Mouse (Mus musculus) embryonic facial prominence, embryonic 11.5 days (tissue): ENCODE measurements around the gene Zfp131. TPM values are rescaled to one million over a fixed set of nuclear protein-coding genes. Genes with fewer than 3 reads are reported as not detected.

Experiments used
- ATAC-seq: fragments of 200-750 bp; cut with Nextera tagmentation; replicated peaks from 2 replicates; pipeline ENCODE4 v1.8.0; 2017; ENCODE audit warnings: low read depth; ENCODE audit not compliant: insufficient number of reproducible peaks, low FRiP score, low TSS enrichment
- DNase-seq: peaks from one replicate; pipeline ENCODE4 v3.0.0-alpha.2; 2015; ENCODE audit warnings: low spot score
- H3K27ac ChIP-seq: fragments of 300-500 bp; sonication (generic); replicated peaks from 2 replicates; pipeline ENCODE4 v1.5.1; 2014; ENCODE audit warnings: mild to moderate bottlenecking, low read depth, low read length, control low read depth
- H3K27me3 ChIP-seq: fragments of 300-500 bp; sonication (generic); 2 replicates; pipeline ENCODE4 v1.6.1; 2014; ENCODE audit warnings: mild to moderate bottlenecking, low read length, moderate library complexity, mixed read lengths; ENCODE audit not compliant: control insufficient read depth, insufficient read depth
- H3K36me3 ChIP-seq: fragments of 300-500 bp; sonication (generic); replicated peaks from 2 replicates; pipeline ENCODE4 v1.6.1; 2014; ENCODE audit warnings: low read depth, mild to moderate bottlenecking, low read length, moderate library complexity, mixed read lengths; ENCODE audit not compliant: control insufficient read depth, insufficient read depth
- H3K4me1 ChIP-seq: fragments of 300-500 bp; sonication (generic); 2 replicates; pipeline ENCODE4 v1.6.1; 2014; ENCODE audit warnings: low read length, mixed read lengths; ENCODE audit not compliant: control insufficient read depth, insufficient read depth
- H3K4me2 ChIP-seq: fragments of 300-500 bp; sonication (generic); 2 replicates; pipeline ENCODE4 v1.6.1; 2014; ENCODE audit warnings: low read depth, mild to moderate bottlenecking, control low read depth, low read length, moderate library complexity
- H3K4me3 ChIP-seq: fragments of 300-500 bp; sonication (generic); 2 replicates; pipeline ENCODE4 v1.5.1; 2014; ENCODE audit warnings: low read depth, low read length, control low read depth
- H3K9ac ChIP-seq: fragments of 300-500 bp; sonication (generic); replicated peaks from 2 replicates; pipeline ENCODE4 v1.6.1; 2014; ENCODE audit warnings: mild to moderate bottlenecking, control low read depth, low read length
- H3K9me3 ChIP-seq: fragments of 300-500 bp; sonication (generic); replicated peaks from 2 replicates; pipeline ENCODE4 v1.6.1; 2016; ENCODE audit warnings: mild to moderate bottlenecking, low read length, inconsistent platforms, mixed read lengths; ENCODE audit not compliant: control insufficient read depth
- WGBS: fragments of 180-500 bp; shearing (Covaris S2); extraction: QIAGEN DNeasy Blood & Tissue Kit; methylation state at CpG from one replicate; pipeline ENCODE4 v1.1.7; 2014; 5-methylcytosine and 5-hydroxymethylcytosine counted together
- polyA plus RNA-seq: library from polyadenylated mRNA; unstranded; fragments of >200 nt; fragmentation: Nextera tagmentation; extraction: Ambion mirVana; gene quantifications from 2 replicates; pipeline ENCODE4 v1.2.1, GENCODE M21; 2014

Gene Zfp131
- polyA plus RNA-seq, 1 experiment from 2014 or later, result 46.7 TPM

DNA sequence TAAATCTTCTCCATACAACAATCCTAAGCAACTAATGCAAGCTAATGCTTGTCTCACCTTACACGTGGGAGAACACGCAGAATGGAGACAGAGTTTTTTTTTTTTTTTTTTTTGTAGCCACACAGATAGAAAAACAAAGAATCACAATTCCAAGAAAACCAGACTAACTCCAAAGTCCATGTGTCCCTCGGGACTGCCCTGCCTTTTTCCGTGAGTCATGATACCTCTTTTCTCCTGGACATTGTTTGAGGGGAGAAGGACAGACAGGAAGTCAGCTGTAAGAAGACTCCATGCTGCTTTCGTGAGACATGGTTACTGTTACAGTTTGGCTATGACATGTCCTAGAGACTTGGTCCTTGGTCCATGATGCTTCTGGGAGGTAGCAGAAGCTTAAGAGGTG lies 67.3 kb downstream of the Zfp131 start:
- WGBS, result 75% methylated on average over 5 of the region's 5 CpGs
- ATAC-seq, result no peak

DNA sequence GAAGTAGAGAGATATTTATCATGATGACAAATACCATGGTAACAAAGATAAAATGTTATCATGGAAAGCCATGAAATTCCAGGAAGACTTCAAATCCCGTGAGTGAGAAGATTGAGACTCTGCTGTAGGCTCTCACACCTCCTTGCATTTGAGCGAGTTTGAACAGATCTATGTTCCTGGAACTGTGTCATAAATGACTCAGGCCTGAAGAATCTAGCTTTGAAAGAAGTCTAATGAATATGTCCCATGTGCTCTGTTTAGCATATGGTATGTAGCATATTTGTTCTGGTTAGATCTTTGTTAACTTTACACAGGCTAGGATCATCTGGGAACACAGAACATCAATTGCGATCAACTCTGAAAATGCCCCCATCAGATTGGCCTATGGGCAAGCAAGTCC lies 68.2 kb downstream of the Zfp131 start:
- H3K9me3 ChIP-seq, result no peaks in the 10 kb centered on the region
- H3K4me3 ChIP-seq, result no peak overlapping the region
- no peak overlapping the region for H3K27ac ChIP-seq
- no peaks in the 10 kb centered on the region for H3K27me3 ChIP-seq
- no peak overlapping the region for H3K9ac ChIP-seq
- DNase-seq, result no peak
- H3K4me1 ChIP-seq, result no peaks in the 10 kb centered on the region
- 91% methylated on average over 3 of the region's 3 CpGs for WGBS
- no peaks in the 10 kb centered on the region for H3K36me3 ChIP-seq
- no peak overlapping the region for H3K4me2 ChIP-seq
- ATAC-seq, result no peak

More for the DNA sequence above, 67.3 kb downstream of the Zfp131 start:
- DNase-seq, result no peak
- Histone ChIP-seq H3K4me1 (no peaks in the 10 kb centered on the region), H3K27ac (no peak overlapping the region), H3K9ac (no peak overlapping the region), H3K27me3 (no peaks in the 10 kb centered on the region), H3K4me2 (no peak overlapping the region), H3K36me3 (no peaks in the 10 kb centered on the region), H3K4me3 (no peak overlapping the region), H3K9me3 (no peaks in the 10 kb centered on the region)

DNA sequence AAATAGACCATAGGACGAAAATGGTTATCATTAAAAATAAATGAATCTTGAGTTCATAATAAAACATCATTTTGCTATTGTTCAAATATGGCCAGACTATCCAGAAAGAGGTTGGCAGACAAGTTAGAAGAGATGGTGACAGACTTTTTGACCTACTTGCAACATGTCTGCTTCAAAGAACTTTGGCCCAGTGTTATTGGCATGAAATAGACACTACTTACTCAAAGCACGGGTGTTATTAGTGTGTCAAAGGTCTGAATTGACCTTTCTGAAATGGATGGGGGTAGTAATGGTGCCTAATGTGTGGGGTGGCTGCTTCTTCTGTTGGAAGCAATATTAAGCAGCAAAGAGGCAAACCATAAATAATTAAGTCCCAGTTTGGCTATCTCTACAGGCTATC lies 74.6 kb downstream of the Zfp131 start:
- no peak overlapping the region for H3K27ac ChIP-seq
- no peaks in the 10 kb centered on the region for H3K9me3 ChIP-seq
- no peak overlapping the region for H3K4me2 ChIP-seq
- H3K4me1 ChIP-seq, result no peaks in the 10 kb centered on the region
- WGBS, result 79% methylated on average over 2 of the region's 2 CpGs
- no peak overlapping the region for H3K9ac ChIP-seq
- H3K4me3 ChIP-seq, result no peak overlapping the region
- no peak for ATAC-seq
- H3K36me3 ChIP-seq, result no peaks in the 10 kb centered on the region
- DNase-seq, result no peak
- no peaks in the 10 kb centered on the region for H3K27me3 ChIP-seq

Other genes with a start within 250 kb of the Zfp131 start
- not detected in 2 replicates for gene Ccl28, start 167.1 kb downstream of the Zfp131 start, polyA plus RNA-seq
- gene Hmgcs1, start 100.5 kb downstream of the Zfp131 start, polyA plus RNA-seq, result 274 and 293 TPM in 2 replicates
- 1.5 and 1.6 TPM in 2 replicates for gene Nim1k, start 35.0 kb downstream of the Zfp131 start, polyA plus RNA-seq
- gene AF067063, start 39.3 kb upstream of the Zfp131 start, polyA plus RNA-seq, result not detected in 2 replicates
- not detected in 2 replicates for gene D13Ertd608e, start 45.1 kb upstream of the Zfp131 start, polyA plus RNA-seq
- not detected in 2 replicates for gene Tcstv1, start 103.9 kb upstream of the Zfp131 start, polyA plus RNA-seq
- not detected in 2 replicates for gene Gm21761, start 138.4 kb upstream of the Zfp131 start, polyA plus RNA-seq
- not detected in 2 replicates for gene B020031M17Rik, start 159.9 kb upstream of the Zfp131 start, polyA plus RNA-seq
- gene Gm36079, start 236.1 kb upstream of the Zfp131 start, polyA plus RNA-seq, result not detected in 2 replicates